Mouse (Mus musculus): ENCODE data around the gene Tspan31. TPM values are rescaled to one million over a fixed set of nuclear protein-coding genes. Genes with fewer than 3 reads are reported as not detected.

Gene Tspan31
- 10 to 100 TPM; 81.7 to 94.3 TPM for total RNA-seq (2021)
- long read RNA-seq, experiment 1, transcript Tspan31-201 (6 exons, 1,556 nt) = major isoform, 139 of 166 reads
- long read RNA-seq, experiment 1, partial matches to known transcripts = 6 of 166 reads
- long read RNA-seq, experiment 1, other reads (novel, unspliced or antisense) = 21 of 166 reads
- long read RNA-seq, experiment 2, transcript Tspan31-201 (6 exons, 1,556 nt) = major isoform, 73 of 81 reads
- long read RNA-seq, experiment 2, partial matches to known transcripts = 5 of 81 reads
- long read RNA-seq, experiment 2, other reads (novel, unspliced or antisense) = 3 of 81 reads

DNA sequence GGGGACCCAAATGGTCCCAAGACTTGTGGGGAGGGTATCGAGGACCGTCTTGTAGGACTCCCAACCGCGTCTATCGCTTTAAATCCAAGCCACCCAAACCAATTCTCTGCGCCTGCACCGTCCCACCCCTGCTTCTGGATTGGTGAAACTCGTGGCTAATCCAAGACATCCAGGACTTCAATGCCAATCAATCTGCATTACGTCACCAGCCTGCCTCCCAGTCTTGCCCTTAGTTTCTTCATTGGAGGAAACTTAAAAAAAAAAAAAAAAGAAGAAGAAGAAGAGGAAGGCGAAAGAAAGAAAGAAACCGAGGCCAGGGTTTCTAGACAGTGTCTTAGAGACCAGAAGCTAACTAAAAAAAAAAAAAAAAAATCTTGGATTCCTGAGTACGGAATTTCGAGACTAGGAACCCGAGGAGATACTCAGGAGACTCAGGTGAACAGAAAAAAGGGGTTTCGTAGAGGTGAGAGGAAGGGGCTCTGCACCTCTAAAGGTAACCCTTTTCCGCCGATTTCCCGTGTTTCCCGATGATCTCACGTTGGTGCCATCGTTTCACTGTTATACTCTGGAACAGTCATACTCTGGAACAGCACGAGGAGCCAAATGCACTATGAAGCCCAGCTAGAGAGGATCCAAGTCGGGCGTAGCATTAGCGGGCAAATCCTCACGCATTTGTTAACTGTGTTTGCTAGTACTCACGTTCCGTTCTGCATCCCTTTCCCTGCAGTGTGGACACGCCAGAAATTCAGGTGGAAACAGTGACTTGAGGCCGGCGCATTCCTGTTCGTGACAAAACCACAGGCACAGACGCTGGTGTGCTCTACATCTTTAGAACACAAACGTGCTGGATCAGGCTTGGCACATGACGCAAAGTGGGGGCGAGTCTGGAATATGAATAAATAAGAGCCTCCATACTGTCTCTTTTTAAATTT lies at the start of gene Tspan31:
Tspan31 (minus strand) TSS at position 75 of the 932 bp plus-strand sequence.
- DNase-seq = peak; percentile 92

DNA sequence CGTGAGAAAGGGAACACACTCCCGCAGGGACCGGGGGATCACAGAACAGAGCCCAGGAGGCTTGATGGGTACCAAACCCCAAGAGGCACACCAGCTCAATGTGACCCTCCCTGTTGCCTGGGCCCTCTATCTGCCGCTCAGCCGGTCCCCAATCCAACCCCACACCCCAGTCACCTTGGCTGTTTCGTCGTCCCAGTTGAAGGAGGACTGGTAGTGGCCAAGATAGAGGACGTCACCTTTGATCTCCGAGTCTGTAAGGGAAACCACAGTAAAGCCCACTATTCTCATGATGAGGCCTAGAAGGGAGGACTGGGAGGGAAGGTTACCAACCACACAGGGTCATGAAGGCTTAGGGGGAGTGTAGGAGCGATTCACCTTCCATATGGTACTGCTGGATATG lies 49.2 kb upstream of the Tspan31 start:
- no peak for DNase-seq

DNA sequence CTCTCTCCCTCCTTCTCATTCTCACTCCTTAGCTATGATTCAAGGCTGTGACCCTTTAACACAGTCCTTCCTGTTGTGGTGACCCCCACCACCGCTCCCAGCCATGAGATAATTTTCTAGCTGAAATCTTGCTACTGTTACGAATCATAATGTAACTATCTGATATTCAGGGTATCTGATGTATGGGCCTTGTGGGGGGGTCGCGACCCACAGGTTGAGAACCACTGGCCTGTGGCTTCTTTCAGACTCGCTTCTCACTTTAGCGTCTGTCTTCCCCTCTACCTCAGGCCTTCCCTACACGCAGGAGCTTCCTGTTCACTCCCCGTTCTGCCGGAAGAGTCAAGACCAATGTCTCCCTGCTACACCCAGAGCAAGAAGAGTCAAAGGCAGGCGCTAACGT lies 48.4 kb upstream of the Tspan31 start:
- no peak for DNase-seq

- DNase-seq = no peak
Observed at GRCm38 (mm10) chr10:127115068-127115467, 45.0 kb upstream of the Tspan31 start.

- no peak for DNase-seq
Observed at GRCm38 (mm10) chr10:127114408-127114807, 44.3 kb upstream of the Tspan31 start.

- no peak for DNase-seq
Observed at GRCm38 (mm10) chr10:127111001-127111887, 41.2 kb upstream of the Tspan31 start.

DNA sequence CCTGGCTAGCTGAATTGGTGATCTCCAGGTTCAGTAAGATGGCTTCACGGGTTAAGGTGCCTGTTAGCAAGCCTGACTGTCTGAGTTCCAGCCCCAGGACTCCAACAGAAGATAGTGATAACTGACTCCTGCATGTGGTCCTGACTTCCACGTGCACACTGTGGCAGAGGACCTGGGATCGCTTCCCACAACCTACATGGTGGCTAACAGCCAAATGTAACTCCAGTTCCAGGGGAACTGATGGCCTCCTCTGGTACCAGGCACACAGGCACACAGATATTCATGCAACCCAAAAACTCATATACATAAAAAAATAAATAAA lies 38.2 kb upstream of the Tspan31 start:
- DNase-seq = no peak

DNA sequence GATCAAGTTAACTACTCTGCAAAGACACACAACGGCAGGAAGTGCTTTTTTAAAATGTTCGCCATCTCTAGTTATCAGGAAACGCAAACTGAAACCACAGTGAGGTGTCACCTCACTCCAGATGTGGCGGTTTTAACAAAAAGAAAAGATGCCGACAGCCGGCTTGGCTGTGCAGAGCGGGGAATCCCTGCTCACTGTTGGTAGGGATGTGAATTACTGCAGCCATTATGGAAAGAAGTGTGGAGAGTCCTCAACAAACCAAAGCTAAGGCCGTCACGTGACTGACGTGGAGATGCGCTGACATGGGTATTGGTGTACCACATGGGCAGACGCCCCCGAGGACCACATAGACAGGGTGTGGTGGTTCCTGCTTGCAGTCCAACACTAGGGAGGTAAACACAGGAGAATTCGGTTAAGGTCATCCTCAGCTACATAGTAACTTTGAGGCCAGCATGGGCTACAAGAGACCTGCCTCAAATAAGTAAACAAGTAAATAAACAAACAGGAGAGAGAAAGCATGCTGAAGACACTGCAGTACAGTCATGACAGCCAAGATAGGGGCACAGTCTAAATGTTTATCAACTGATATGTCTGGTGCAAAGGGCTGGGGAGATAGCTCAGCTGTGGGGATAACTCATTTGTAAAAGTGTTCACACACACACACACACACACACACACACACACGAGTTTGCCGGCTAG lies 37.6 kb upstream of the Tspan31 start:
- no peak for DNase-seq

DNA sequence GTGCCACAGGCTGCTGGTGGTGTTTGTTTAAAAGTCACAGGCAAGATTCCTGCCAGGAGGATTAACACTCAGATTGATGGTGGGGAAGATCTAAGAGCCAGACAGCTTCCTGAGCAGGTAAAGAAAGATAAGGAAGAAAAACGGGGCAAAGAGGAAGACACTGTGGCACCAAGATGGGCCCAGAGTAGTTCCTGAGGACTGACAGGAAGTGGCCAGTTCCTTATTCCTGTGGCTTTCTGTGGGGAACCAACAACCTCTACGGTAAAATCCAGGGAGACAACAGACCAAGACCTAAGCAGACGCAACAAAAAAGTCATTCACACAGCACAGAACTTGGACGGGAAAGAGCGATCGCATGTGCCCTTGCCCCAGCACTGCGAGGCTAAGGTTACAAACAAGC lies 33.6 kb upstream of the Tspan31 start:
- no peak for DNase-seq

DNA sequence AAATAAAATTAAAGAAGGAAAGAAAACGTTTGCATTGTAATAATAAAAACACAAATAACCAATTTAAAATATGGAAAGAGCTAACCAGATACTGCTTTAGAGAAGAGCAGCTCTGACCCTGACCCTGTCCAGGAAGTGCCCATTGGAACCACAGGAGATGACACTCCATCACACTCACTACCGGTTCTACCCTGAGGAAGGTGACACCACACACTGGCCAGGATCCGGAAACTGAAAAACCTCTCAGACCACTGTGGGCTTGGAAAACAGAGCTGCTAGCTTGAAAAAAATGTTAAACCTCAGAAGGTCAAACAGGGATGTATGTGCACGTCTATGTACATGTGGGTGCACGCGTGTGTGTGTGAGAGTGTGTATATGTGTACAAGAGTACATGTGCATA lies 31.1 kb upstream of the Tspan31 start:
- DNase-seq = no peak

DNA sequence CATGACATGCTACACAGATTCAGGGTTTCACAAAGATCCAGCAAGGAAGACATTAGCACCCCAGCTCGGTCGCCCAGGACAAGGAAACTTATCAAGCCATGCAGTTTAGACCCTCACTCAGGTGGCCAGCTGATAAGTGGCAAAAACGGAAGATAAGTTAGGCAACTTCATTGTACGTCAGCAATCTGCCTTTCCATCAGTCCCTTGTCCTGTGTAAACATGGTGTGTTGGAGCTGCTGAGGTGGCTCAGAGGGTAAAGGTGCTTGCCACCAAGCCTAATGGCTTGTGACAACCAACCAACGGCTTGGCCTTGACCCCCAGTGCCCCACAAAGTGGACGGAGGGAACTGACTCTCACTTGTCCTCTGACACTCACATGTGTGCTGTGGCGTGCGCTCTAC lies 30.4 kb upstream of the Tspan31 start:
- DNase-seq = no peak

DNA sequence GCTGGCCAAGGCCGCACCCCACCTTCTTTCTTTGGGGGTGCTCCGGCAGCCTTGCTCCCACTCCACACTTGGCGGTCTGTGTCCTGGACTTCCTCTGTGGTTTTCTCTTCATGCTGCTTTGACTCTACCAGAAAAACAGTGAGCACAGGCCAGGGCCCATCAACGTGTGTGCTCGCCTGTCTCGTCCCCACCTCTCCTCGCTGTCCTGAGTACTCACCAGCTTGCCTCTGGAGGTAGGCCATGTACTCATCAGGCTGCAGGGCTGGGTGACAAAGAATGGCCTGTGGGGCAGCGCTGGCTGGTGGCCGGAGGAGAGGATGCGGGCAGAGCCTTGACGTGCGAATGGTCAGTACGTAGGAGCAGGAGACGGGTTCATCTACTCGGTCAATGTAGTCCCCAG lies 29.8 kb upstream of the Tspan31 start:
- no peak for DNase-seq

DNA sequence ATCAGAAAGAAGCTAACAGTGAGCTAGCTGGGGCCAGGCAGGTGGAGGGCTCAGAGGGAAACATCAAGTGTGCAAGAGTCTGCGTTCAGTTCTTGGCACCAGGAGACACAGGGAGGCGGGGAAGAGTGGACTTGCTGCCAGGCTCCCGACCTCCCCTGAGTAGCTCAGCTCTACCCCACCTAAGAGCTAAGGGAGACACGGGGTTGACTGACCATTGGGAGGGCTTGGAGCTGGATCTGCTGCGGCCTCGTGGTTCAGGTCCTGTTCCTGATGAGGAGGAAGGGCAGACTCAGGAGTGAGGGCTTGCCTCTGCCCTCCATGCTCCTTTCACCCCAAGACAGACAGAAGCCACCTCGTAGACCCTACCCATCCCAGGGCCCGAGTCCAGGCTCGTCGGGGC lies 29.1 kb upstream of the Tspan31 start:
- DNase-seq = no peak

DNA sequence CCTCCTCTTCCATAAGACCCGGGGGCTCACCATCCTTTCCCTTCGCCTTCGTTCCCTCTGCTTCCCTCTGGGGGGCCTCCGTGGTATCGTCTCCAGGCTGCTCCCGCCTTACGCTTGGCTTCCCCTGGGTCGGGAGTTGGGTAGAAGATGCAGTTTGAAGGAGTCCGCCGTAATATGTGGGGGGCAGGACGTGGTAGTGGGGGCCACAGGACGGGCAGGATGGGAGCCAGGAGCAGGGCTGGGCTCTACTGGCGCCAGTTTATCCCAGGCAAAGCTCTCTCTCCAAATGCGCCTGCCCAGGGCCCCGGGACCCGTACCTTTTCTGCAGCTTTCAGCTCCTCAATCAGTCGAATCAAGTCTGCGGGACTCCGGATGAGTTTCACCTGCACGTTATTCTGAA lies 28.4 kb upstream of the Tspan31 start:
- no peak for DNase-seq

DNA sequence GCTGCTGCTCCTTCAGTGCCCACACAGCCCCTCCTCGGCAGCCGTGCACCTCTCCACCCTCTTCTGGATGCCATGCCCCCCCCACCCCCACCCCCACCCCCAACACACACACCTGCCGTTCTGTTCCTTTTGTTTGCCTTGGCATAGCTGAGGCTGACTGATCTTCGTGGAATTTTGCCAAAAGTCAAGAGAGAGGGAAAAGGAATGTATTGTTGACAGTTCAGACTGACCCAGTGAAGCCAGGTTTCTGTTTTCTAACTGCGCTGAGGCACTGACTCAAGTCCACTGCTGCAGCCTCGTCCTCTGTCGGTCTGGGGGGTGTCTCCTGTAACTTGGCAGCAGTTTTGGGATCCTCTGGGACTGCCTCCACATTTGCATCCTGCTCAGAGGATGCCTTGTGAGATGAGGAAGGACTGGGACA lies 24.3 kb upstream of the Tspan31 start:
- DNase-seq = no peak

- no peak for DNase-seq
Observed at GRCm38 (mm10) chr10:127092742-127093141, 22.7 kb upstream of the Tspan31 start.

DNA sequence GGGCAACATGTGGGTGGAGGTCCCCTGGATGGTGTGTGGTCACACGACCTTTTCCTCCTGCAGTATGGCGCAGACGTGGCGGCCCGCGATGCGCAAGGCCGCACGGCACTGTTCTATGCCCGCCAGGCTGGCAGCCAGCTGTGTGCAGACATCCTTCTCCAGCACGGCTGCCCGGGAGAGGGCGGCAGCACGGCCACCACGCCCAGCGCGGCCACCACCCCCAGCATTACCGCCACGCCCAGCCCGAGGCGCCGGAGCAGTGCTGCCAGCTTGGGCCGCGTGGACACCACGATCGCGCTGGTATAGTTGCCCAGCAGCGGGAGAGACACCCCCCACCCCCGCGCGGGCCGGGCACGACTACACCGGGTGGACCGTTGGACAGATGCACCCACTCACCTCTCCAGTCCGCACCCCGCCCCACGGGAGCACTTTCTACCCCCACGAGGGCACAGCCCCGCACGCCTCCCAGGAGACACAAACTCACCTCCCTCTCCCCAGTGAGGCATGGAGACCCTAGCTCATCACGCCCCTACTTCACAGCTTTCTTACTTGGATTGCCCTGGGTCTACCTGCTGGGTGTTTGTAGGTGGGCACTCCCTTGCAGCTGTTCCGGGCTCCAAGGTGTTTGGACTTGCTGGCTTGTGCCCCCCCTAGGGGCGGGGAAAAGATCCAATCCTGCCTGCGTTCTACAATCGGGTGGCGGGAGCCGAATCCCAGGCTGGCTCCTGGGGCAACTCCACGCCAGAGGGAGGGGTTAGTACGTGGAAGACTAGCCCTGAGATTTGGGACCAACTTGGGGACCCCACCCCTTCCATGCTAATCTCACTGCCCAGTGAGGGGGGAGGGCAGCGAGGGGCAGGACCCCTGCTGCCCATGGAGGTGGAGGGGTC lies 21.7 kb upstream of the Tspan31 start:
- DNase-seq = peak; percentile 74

GRCm38 (mm10) chr10:127090560-127091411 lies 20.7 kb upstream of the Tspan31 start:
- DNase-seq = peak; percentile 77

DNA sequence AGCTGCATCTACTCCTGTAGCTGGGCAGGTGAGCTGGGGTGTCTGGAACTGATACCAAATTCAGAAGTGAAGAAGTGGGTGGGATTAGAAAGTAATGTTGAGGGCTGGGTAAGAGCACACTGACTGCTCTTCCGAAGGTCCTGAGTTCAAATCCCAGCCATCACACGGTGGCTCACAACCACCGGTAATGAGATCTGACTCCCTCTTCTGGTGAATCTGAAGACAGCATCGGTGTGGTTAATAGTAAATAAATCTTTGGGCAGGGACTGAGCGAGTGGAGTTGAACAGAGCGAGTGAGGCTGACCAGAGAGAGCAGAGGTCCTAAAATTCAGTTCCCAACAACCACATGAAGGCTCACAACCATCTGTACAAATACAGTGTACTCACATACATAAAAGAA lies 15.6 kb upstream of the Tspan31 start:
- no peak for DNase-seq

GRCm38 (mm10) chr10:127085052-127085451 lies 15.0 kb upstream of the Tspan31 start:
- no peak for DNase-seq
